Mouse (Mus musculus): Measurements from ENCODE around the gene Krtdap.
"Not testable (repeated sequence)": the region's sequence is repeated elsewhere in the genome, so short reads cannot be mapped to it uniquely, and the experiment has no call there.

DNA sequence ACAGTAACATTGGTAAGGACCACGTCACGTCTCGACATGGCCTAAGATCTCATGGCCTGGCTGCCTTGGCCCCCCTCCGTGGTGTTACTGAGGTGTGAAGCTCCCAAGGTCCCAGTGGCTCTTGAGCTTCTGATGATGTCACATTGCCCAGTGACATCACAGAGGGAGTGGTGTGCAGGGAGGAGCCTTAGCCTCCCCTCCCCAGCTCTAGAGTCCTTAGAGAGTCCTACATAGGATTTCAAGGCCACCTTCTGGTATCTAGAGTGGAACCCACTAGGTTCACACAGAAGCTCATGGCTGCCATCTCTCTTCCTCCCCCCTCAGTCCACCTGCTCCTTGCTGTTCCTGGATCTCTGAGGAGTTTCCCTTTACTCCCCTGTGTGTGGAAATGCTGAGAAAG lies 44.1 kb upstream of the Krtdap start, which contains the start of gene Gapdhs:
- not testable (repeated sequence) for TF ChIP-seq CTCF (IDR thresholded peaks at IDR 0.05; ENCODE audit: low read depth, low read length); POLR2A (IDR thresholded peaks at IDR 0.05; ENCODE audit: insufficient read depth, low read length)
